Mouse (Mus musculus) embryonic fibroblast, embryonic 13.5 days (primary cell): Measurements from ENCODE around the gene Ifrd1.

Source experiments
- CTCF ChIP-seq: IDR thresholded peaks from 2 replicates; pipeline ENCODE4 v1.5.1; 2011; ENCODE audit warnings: mild to moderate bottlenecking, control low read depth, low read length, moderate library complexity, borderline replicate concordance; ENCODE audit not compliant: insufficient read depth
- POLR2A ChIP-seq: IDR thresholded peaks from 2 replicates; pipeline ENCODE4 v1.6.1; 2011; ENCODE audit warnings: low read depth, mild to moderate bottlenecking, control low read depth, low read length, moderate library complexity

- no peak for TF ChIP-seq POLR2A
- TF ChIP-seq CTCF, result no peak
These were observed 9.1 kb downstream of the Ifrd1 start for GRCm38 (mm10) chr12:40239161-40239560.
